Mouse (Mus musculus): ENCODE measurements around the gene Tmod4.

DNA sequence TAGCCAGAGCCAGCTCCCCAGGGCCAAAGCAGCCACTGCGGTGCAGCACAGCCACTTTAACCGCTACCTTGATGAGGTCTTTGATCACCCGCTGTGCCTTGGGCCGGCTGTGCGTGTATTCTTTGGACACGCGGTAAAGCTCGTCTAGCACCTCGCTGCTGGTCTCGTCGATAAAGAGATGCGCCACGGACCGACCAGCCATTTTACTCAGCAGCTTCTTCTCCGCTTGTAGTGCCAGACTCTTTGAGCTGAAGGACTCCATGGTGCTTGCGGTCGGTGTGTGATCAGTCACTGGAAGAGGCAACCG, 16.0 kb downstream of the Tmod4 start:
- TF ChIP-seq POLR2A (IDR thresholded peaks at IDR 0.05; ENCODE audit: borderline replicate concordance, low read depth, low read length) (no peak), CTCF (IDR thresholded peaks at IDR 0.05; ENCODE audit: low read depth, low read length) (no peak)
